In genomic region chr14:31406154-31406810, GRCm38 (mm10) we compare ENCODE assay signal across 14 mouse cellular contexts. TPM values are rescaled to one million over a fixed set of nuclear protein-coding genes. Genes with fewer than 3 reads are reported as not detected.
A peak's percentile ranks its signal among the peaks of the same experiment; 100 is the strongest.
DNase-seq lines count a peak whose midpoint lies in the region; ATAC-seq and TF ChIP-seq lines count a peak whose summit lies in the region.
"Had no signal": no experiment of that assay in that cellular context is flagged by ENCODE, and none has a peak within 500 bp of the region (broad histone marks: within the 10 kb centered on the region; RNA-seq: fewer than 3 reads in every experiment).

No protein-coding gene starts in this region.

- no peaks in the 10 kb centered on the region for H3K9me3 ChIP-seq in kidney, postnatal 0 days (replicated peaks; ENCODE audit: low read length)
- H3K9me3 ChIP-seq: embryonic facial prominence, embryonic 15.5 days; heart, embryonic 13.5 days; lung, embryonic 15.5 days had no signal

- no peak for TF ChIP-seq CTCF in kidney, postnatal 0 days (IDR thresholded peaks at IDR 0.05; ENCODE audit: low read depth)
- TF ChIP-seq CTCF in bone marrow, adult 2 months (IDR thresholded peaks at IDR 0.05; ENCODE audit: control insufficient read depth, insufficient read depth, low read length) = no peak

- intact Hi-C loops in gastrocnemius, postnatal 14 days (cut with DNase I; ENCODE audit: low total_unique reads) = no loop called here

- peak overlapping the region; percentile 79 for H3K27ac ChIP-seq in kidney, postnatal 0 days
- peak overlapping the region; percentile 17; the same call in 1 of the 2 replicates for H3K27ac ChIP-seq in bone marrow, adult 2 months (ENCODE audit: control insufficient read depth, insufficient read depth, low read depth, low read length, poor library complexity)
- H3K27ac ChIP-seq: embryonic facial prominence, embryonic 15.5 days; lung, embryonic 15.5 days had no signal

- H3K4me2 ChIP-seq in kidney, postnatal 0 days (ENCODE audit: low read length) = no peak overlapping the region
- H3K4me2 ChIP-seq: embryonic facial prominence, embryonic 15.5 days; heart, embryonic 13.5 days; lung, embryonic 15.5 days had no signal

- no peaks in the 10 kb centered on the region for H3K27me3 ChIP-seq in kidney, postnatal 0 days (ENCODE audit: insufficient read depth, low read length)
- H3K27me3 ChIP-seq: embryonic facial prominence, embryonic 15.5 days; heart, embryonic 13.5 days had no signal

- H3K4me1 ChIP-seq in kidney, postnatal 0 days (replicated peaks; ENCODE audit: insufficient read depth, low read length) = peaks cover 54% of the 10 kb centered on the region
- H3K4me1 ChIP-seq in bone marrow, adult 2 months (ENCODE audit: control insufficient read depth, insufficient read depth, low read length) = peaks cover 29% of the 10 kb centered on the region

- DNase-seq in gastrocnemius, postnatal 14 days = peak; percentile 57
- no peak for DNase-seq in gastrocnemius, postnatal 10 days
- DNase-seq in kidney, postnatal 0 days (ENCODE audit: low spot score) = no peak
- DNase-seq in kidney, adult 9 months = no peak
- peak; percentile 91 for DNase-seq in cerebellum, adult 9-11 months
- no peak for DNase-seq in spleen, adult 12 weeks (ENCODE audit: low spot score)
- no peak for DNase-seq in urinary bladder, postnatal 25 days (ENCODE audit: low spot score)
- DNase-seq: forebrain, postnatal 0 days; midbrain, embryonic 14.5 days; right cerebral cortex, postnatal 25 days had no signal

- H3K4me3 ChIP-seq in kidney, postnatal 0 days (replicated peaks; ENCODE audit: low read depth, low read length) = no peak overlapping the region
- no peak overlapping the region for H3K4me3 ChIP-seq in bone marrow, adult 2 months (replicated peaks; ENCODE audit: control insufficient read depth, low read depth, low read length)
- H3K4me3 ChIP-seq: embryonic facial prominence, embryonic 15.5 days; heart, embryonic 13.5 days; lung, embryonic 15.5 days had no signal

- H3K36me3 ChIP-seq in kidney, postnatal 0 days (ENCODE audit: insufficient read depth, low read length) = peaks cover 6% of the 10 kb centered on the region; the same call in 1 of the 2 replicates
- H3K36me3 ChIP-seq: embryonic facial prominence, embryonic 15.5 days; lung, embryonic 15.5 days had no signal

- TF ChIP-seq POLR2A in bone marrow, adult 2 months (IDR thresholded peaks at IDR 0.05; ENCODE audit: borderline replicate concordance, control insufficient read depth, low read depth, low read length) = no peak

- H3K9ac ChIP-seq in kidney, postnatal 0 days (ENCODE audit: low read depth, low read length) = 0 out of 2 replicates have a peak overlapping the region, but pooled peaks have one; percentile 8
- H3K9ac ChIP-seq: embryonic facial prominence, embryonic 15.5 days; forebrain, postnatal 0 days; lung, embryonic 15.5 days had no signal

- no peak for ATAC-seq in kidney, postnatal 0 days (replicated peaks; ENCODE audit: low FRiP score, low read depth)
- ATAC-seq: forebrain, postnatal 0 days had no signal

- WGBS in kidney, postnatal 0 days = 73% methylated on average over 12 of the region's 12 CpGs
- WGBS in bone marrow, adult 2 months = 81% methylated on average over 12 of the region's 12 CpGs

RNA-seq across cellular contexts. Expression of gene Sh3bp5, which starts 29.6 kb away (rescaled TPM):
- 10 to 100 TPM; 50.8 to 56.6 TPM for total RNA-seq in gastrocnemius, postnatal 14 days (2021)
- 10 to 100 TPM; 76.2 to 81.0 TPM for total RNA-seq in gastrocnemius, postnatal 10 days (2021)
- 45.2 and 46.8 TPM in 2 replicates for polyA plus RNA-seq in kidney, postnatal 0 days (2015; fragmentation: Nextera tagmentation; extraction: Ambion mirVana)
- 14.6 and 24.0 TPM in 2 replicates for polyA plus RNA-seq in bone marrow, adult 2 months (2011; ENCODE audit: insufficient read depth, insufficient read length, low replicate concordance, missing spikeins)

Comparison
In these comparisons a context has a peak if more than half of its experiments do, and no peak if none do; other contexts are left out.
1. DNase-seq: peak in gastrocnemius, postnatal 14 days (single experiment) and cerebellum, adult 9-11 months (single experiment); none in gastrocnemius, postnatal 10 days (single experiment), kidney, postnatal 0 days (single experiment), kidney, adult 9 months (single experiment), spleen, adult 12 weeks (single experiment) and urinary bladder, postnatal 25 days (single experiment).